Mouse (Mus musculus) 3134 (cell line): ENCODE measurements around the gene Cacna1g.

ENCODE experiments used
- DNase-seq: peaks from one replicate; pipeline ENCODE4 v3.0.0-alpha.2; 2011; ENCODE audit warnings: low spot score; ENCODE audit not compliant: insufficient read length; ENCODE audit errors: extremely low read depth

The Cacna1g gene

GRCm38 (mm10) chr11:94369981-94370380, 104.0 kb downstream of the Cacna1g start:
- DNase-seq, result no peak

GRCm38 (mm10) chr11:94365340-94365739, 108.7 kb downstream of the Cacna1g start:
- no peak for DNase-seq

- DNase-seq, result no peak
Observed at GRCm38 (mm10) chr11:94363690-94364089, 110.3 kb downstream of the Cacna1g start.

GRCm38 (mm10) chr11:94362101-94362500, 111.9 kb downstream of the Cacna1g start:
- DNase-seq, result no peak

- no peak for DNase-seq
Observed at GRCm38 (mm10) chr11:94361166-94361870, 112.7 kb downstream of the Cacna1g start.

GRCm38 (mm10) chr11:94359168-94359567, 114.8 kb downstream of the Cacna1g start:
- no peak for DNase-seq
